Mouse (Mus musculus) layer of hippocampus, adult 9-10 months (tissue): ENCODE results near the gene Emx1.
"Not testable (repeated sequence)": the region's sequence is repeated elsewhere in the genome, so short reads cannot be mapped to it uniquely, and the experiment has no call there.

Experiments
- DNase-seq: peaks from one replicate; pipeline ENCODE4 v3.0.0; 2022; ENCODE audit warnings: low spot score

Emx1 gene

GRCm38 (mm10) chr6:85187340-85188211 lies at the start of gene Emx1:
Gene Emx1 (plus strand): TSS chr6:85187438.
- no peak for DNase-seq

- DNase-seq, result no peak
Measured at GRCm38 (mm10) chr6:85139534-85139933, 47.7 kb upstream of the Emx1 start.

DNA sequence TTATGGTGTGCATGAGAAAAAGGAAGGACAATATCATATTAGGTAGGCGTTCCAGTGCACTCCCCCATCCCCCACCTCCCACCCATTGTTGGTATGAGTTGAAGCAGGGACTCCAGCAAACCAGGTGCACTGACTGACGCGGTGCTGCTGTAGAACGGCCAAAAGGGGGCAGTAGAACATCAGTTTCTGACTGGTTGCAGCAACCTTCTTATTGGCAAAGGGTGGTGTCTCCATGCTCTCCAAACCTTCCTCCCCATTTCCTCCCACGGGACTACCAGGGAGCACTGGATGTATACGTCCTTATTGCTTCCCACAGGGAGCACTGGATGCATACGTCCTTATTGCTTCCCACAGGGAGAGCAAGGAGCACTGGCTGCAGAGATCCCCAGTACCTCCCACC lies 46.2 kb upstream of the Emx1 start:
- not testable (repeated sequence) for DNase-seq

GRCm38 (mm10) chr6:85144466-85144865 lies 42.8 kb upstream of the Emx1 start:
- DNase-seq, result no peak

GRCm38 (mm10) chr6:85147636-85148035 lies 39.6 kb upstream of the Emx1 start:
- no peak for DNase-seq

- no peak for DNase-seq
Measured at GRCm38 (mm10) chr6:85150386-85150785, 36.9 kb upstream of the Emx1 start.

GRCm38 (mm10) chr6:85153970-85154540 lies 33.2 kb upstream of the Emx1 start:
- peak; percentile 69 for DNase-seq

DNA sequence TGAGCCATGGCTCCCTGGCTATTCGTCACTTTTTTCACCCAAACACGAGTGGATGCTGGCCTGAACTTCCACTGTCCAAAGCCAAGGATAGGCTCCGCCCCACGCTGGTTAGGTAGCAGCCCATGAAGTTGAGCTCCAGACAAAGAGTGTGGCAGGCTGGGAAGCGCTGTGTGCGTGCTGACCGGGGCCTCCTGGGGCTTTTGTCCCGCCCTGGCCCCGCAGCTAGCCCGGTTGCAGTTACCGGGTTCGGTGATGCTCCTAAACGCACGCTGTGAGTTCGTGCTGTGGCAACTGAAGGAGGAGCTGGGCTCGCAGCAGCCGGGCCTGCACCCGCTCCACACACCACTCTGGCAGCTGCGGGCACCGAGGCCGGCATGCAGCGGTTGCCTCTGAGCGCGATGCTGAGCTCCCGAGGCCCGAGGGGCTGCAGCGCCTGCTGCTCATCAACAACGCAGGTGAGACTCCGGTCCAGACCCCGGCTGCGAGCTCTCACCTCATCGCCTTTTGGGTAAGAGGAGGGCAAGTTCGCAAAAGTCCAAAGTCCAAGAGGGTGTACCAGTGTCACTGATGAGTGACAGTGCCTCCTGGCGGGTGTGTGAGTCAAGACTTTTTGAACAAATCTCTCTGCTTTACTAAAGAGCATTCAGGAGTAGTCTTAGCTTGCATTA lies 32.2 kb upstream of the Emx1 start:
- DNase-seq, result no peak

- not testable (repeated sequence) for DNase-seq
Measured at GRCm38 (mm10) chr6:85156551-85156950, 30.7 kb upstream of the Emx1 start.

GRCm38 (mm10) chr6:85158040-85158804 lies 29.0 kb upstream of the Emx1 start:
- DNase-seq, result not testable (repeated sequence)

DNA sequence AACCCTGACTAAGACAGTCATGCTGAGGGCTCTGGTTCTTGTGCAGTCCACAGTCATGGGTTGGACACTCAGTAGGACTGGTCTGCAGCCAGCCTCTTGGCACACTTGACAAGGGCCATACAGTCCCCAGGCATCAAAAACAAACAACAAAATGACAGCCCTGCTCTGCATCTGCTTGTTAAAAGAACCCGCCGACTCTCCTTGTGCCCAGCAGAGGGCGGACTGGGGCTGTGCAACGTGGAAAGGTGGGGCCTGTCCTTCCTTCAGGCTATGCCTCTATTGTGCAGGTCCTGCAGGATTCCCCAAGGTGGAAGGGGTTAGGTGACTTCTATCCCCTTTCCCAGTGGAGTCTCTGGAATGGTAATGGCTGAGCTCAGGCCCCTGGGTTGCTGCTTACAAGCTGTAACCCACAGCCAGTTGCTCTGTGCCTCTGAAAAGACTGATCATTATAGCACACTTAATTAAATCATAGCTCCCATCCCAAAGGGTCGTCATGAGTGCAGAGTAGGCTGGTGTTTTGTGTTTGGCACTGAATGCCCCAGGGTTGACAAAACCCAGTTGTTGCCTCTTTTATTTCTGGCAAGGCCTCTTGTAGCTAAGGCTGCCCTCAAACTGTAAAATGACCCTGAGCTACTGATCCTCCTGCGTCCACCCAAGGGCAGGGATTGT lies 28.0 kb upstream of the Emx1 start:
- not testable (repeated sequence) for DNase-seq

- peak; percentile 87 for DNase-seq
Measured at GRCm38 (mm10) chr6:85160201-85160923, 26.9 kb upstream of the Emx1 start.

- DNase-seq, result no peak
Measured at GRCm38 (mm10) chr6:85165440-85165921, 21.8 kb upstream of the Emx1 start.

DNA sequence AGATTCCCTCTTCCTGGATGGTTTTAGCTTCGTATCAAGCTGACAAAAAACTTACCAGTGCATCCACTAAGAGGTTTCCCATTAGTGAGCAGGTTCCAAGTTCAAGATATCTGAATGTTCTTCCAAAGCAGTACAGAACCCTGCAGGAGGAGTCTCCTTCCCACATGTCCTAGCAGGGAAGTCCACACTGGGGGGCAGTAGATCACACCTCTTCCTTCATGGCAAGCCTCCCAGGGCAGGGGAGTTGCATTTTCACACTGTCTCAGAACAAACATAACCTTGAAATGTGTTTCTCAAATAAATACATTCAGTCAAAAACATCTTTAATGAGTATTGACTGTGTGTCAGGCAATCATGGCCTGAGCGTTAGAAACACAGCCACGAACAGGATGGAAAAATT lies 7.7 kb upstream of the Emx1 start:
- no peak for DNase-seq

DNA sequence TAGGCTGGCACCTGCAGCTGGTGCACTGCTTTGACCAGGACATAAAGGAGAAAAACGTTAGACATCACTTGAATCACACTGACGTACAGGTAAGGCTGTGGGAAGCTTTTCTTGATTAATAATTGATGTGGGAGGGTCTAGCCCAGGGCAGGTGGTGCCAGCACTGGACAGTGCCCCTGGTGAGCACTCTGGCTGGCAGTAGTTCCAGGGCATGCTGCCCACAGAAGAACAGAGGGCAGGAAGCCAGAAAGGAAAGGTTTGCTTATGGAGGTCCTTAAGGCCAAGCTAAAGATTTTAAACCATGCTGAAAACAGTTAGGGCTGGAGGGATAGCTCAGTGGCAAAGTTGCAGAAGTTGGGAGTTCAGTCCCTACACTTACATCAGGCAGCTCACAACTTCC lies 7.2 kb upstream of the Emx1 start:
- DNase-seq, result no peak

GRCm38 (mm10) chr6:85183951-85184350 lies 3.3 kb upstream of the Emx1 start:
- no peak for DNase-seq

GRCm38 (mm10) chr6:85186033-85186743 lies 1.1 kb upstream of the Emx1 start:
- no peak for DNase-seq

- DNase-seq, result no peak
Measured at GRCm38 (mm10) chr6:85186744-85187059, 536 bp upstream of the Emx1 start.

- DNase-seq, result no peak
Measured at GRCm38 (mm10) chr6:85188256-85189110, 1.2 kb downstream of the Emx1 start.
